Mouse (Mus musculus): Measurements from ENCODE around the gene Gdf7.

Gdf7 gene

GRCm38 (mm10) chr12:8298361-8299142 is 3.2 kb downstream of the Gdf7 start:
- DNase-seq (ENCODE audit: low read depth), result no peak

- DNase-seq (ENCODE audit: low read depth), result no peak
Measured at GRCm38 (mm10) chr12:8297586-8298214, 4.1 kb downstream of the Gdf7 start.

- no peak for DNase-seq (ENCODE audit: low read depth)
Measured at GRCm38 (mm10) chr12:8296154-8296553, 5.6 kb downstream of the Gdf7 start.

GRCm38 (mm10) chr12:8295307-8295913 is 6.3 kb downstream of the Gdf7 start:
- DNase-seq (ENCODE audit: low read depth), result peak; percentile 34

GRCm38 (mm10) chr12:8291157-8291853 is 10.4 kb downstream of the Gdf7 start:
- no peak for DNase-seq (ENCODE audit: low read depth)

- no peak for DNase-seq (ENCODE audit: low read depth)
Measured at GRCm38 (mm10) chr12:8289499-8289898, 12.3 kb downstream of the Gdf7 start.

GRCm38 (mm10) chr12:8289099-8289498 is 12.7 kb downstream of the Gdf7 start:
- no peak for DNase-seq (ENCODE audit: low read depth)

GRCm38 (mm10) chr12:8287970-8288369 is 13.8 kb downstream of the Gdf7 start:
- DNase-seq (ENCODE audit: low read depth), result peak; percentile 30

GRCm38 (mm10) chr12:8281225-8282017 is 20.3 kb downstream of the Gdf7 start:
- DNase-seq (ENCODE audit: low read depth), result no peak

- DNase-seq (ENCODE audit: low read depth), result no peak
Measured at GRCm38 (mm10) chr12:8275424-8275823, 26.3 kb downstream of the Gdf7 start.

- no peak for DNase-seq (ENCODE audit: low read depth)
Measured at GRCm38 (mm10) chr12:8273471-8274171, 28.1 kb downstream of the Gdf7 start.

GRCm38 (mm10) chr12:8271405-8271804 is 30.3 kb downstream of the Gdf7 start:
- no peak for DNase-seq (ENCODE audit: low read depth)

- no peak for DNase-seq (ENCODE audit: low read depth)
Measured at GRCm38 (mm10) chr12:8269627-8270026, 32.1 kb downstream of the Gdf7 start.

GRCm38 (mm10) chr12:8266311-8266710 is 35.4 kb downstream of the Gdf7 start:
- DNase-seq (ENCODE audit: low read depth), result no peak

- DNase-seq (ENCODE audit: low read depth), result no peak
Measured at GRCm38 (mm10) chr12:8260297-8260696, 41.5 kb downstream of the Gdf7 start.

Measured in NIH3T3 (cell line).